13 mouse cellular contexts compared by ENCODE assay signal in genomic region chrX:95801790-95802189, GRCm38 (mm10).
"Had no signal": no experiment of that assay in that cellular context is flagged by ENCODE, and none has a peak within 500 bp of the region (broad histone marks: within the 10 kb centered on the region; RNA-seq: fewer than 3 reads in every experiment).

No protein-coding gene starts in this region.

- H3K4me1 ChIP-seq: limb, embryonic 15.5 days; neural tube, embryonic 15.5 days had no signal

- H3K9me3 ChIP-seq: limb, embryonic 15.5 days; neural tube, embryonic 15.5 days had no signal

- H3K36me3 ChIP-seq: limb, embryonic 15.5 days; neural tube, embryonic 15.5 days had no signal

- H3K27ac ChIP-seq: limb, embryonic 15.5 days; liver, embryonic 14.5 days; neural tube, embryonic 15.5 days had no signal

- H3K4me2 ChIP-seq: limb, embryonic 15.5 days; neural tube, embryonic 15.5 days had no signal

- H3K4me3 ChIP-seq: limb, embryonic 15.5 days; myocyte; neural tube, embryonic 15.5 days had no signal

- H3K9ac ChIP-seq: limb, embryonic 15.5 days; liver, embryonic 14.5 days; neural tube, embryonic 15.5 days had no signal

- H3K27me3 ChIP-seq: limb, embryonic 15.5 days; neural tube, embryonic 15.5 days had no signal

- DNase-seq: kidney, adult 18-20 months; kidney, postnatal 25 days; layer of hippocampus, adult 9-11 months; layer of hippocampus, postnatal 36 days; lung, adult 18-20 months; lung, postnatal 36 days; midbrain, embryonic 14.5 days; thymus, adult 2 months; thymus, postnatal 36 days had no signal
